ENCODE assay signal across 17 mouse cellular contexts in the genomic region with DNA sequence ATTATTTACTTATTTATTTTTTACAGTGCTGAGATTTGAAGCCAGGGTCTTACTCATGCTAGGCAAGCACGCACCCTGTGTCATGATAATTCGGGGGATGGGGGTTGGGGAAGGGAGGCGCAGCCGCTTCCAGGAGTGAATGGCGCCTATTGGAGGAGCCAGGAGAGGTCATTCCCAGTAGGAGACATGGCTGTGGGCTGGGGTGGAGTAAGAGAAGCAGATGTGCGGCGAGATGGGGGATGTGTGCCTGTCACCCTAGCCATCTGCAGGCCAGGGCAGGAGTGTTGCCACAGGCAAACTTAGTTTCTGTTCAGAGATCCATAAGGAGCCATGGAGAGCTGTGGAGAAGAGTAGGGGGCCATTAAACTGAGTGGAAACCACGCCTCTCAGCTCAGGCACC. TPM values are rescaled to one million over a fixed set of nuclear protein-coding genes. Genes with fewer than 3 reads are reported as not detected.
"Had no signal": no experiment of that assay in that cellular context is flagged by ENCODE, and none has a peak within 500 bp of the region (broad histone marks: within the 10 kb centered on the region; RNA-seq: fewer than 3 reads in every experiment).

No protein-coding gene starts in this region.

- ATAC-seq: liver, postnatal 0 days had no signal

- H3K27ac ChIP-seq: kidney, postnatal 0 days; liver, embryonic 13.5 days; lung, embryonic 15.5 days; macrophage; midbrain, embryonic 12.5 days; neural tube, embryonic 15.5 days had no signal

- H3K36me3 ChIP-seq: liver, embryonic 13.5 days; lung, embryonic 15.5 days; midbrain, embryonic 12.5 days; neural tube, embryonic 15.5 days had no signal

- H3K9me3 ChIP-seq: liver, embryonic 13.5 days; lung, embryonic 15.5 days; megakaryocyte, embryonic 14.5 days; midbrain, embryonic 12.5 days; neural tube, embryonic 15.5 days had no signal

- H3K4me3 ChIP-seq: liver, embryonic 13.5 days; lung, embryonic 15.5 days; megakaryocyte, embryonic 14.5 days had no signal

- H3K9ac ChIP-seq: liver, embryonic 13.5 days; liver, postnatal 0 days; lung, embryonic 15.5 days; midbrain, embryonic 12.5 days; neural tube, embryonic 15.5 days had no signal

- DNase-seq: kidney, adult 9 months; kidney, postnatal 36 days; layer of hippocampus, adult 9-11 months; liver, embryonic 13.5 days; liver, postnatal 0 days; lung, postnatal 14 days; right cerebral cortex, adult 18-20 months; right cerebral cortex, postnatal 25 days; thymus, postnatal 4 days had no signal

- H3K4me2 ChIP-seq: liver, embryonic 13.5 days; lung, embryonic 15.5 days; midbrain, embryonic 12.5 days had no signal

RNA-seq across cellular contexts. Expression of gene Insl3, which starts 1.4 kb away (rescaled TPM):
- total RNA-seq: midbrain, postnatal 0 days had no signal
- polyA plus RNA-seq: midbrain, embryonic 12.5 days; neural tube, embryonic 11.5 days had no signal
